In genomic region chr8:87791103-87791502, GRCm38 (mm10) we compare ENCODE assay signal across 14 mouse cellular contexts.
DNase-seq lines count a peak whose midpoint lies in the region; ATAC-seq lines count a peak whose summit lies in the region.
"Had no signal": no experiment of that assay in that cellular context is flagged by ENCODE, and none has a peak within 500 bp of the region (broad histone marks: within the 10 kb centered on the region; RNA-seq: fewer than 3 reads in every experiment).

No protein-coding gene starts in this region.

- no peaks in the 10 kb centered on the region for H3K27me3 ChIP-seq in forebrain, embryonic 10.5 days (ENCODE audit: poor library complexity, severe bottlenecking)
- H3K27me3 ChIP-seq in forebrain, embryonic 14.5 days (replicated peaks; ENCODE audit: control insufficient read depth, insufficient read depth, low read length) = no peaks in the 10 kb centered on the region
- H3K27me3 ChIP-seq in heart, embryonic 16.5 days (ENCODE audit: control insufficient read depth, insufficient read depth, low read length) = no peaks in the 10 kb centered on the region

- 91% methylated on average over 6 of the region's 6 CpGs for WGBS in forebrain, embryonic 10.5 days
- 90% methylated on average over 6 of the region's 6 CpGs for WGBS in forebrain, embryonic 14.5 days
- WGBS in heart, embryonic 16.5 days = 52% methylated on average over 6 of the region's 6 CpGs

- no peak overlapping the region for H3K4me2 ChIP-seq in forebrain, embryonic 14.5 days (ENCODE audit: low read length)
- H3K4me2 ChIP-seq in heart, embryonic 16.5 days (ENCODE audit: low read depth, low read length) = no peak overlapping the region

- no peak for ATAC-seq in forebrain, embryonic 14.5 days
- peak; percentile 55; the same call in 1 of the 2 replicates for ATAC-seq in heart, embryonic 16.5 days (replicated peaks; ENCODE audit: extremely low read depth, insufficient read depth, low FRiP score)
- ATAC-seq in megakaryocyte, adult 5-6 weeks (ENCODE audit: poor library complexity, severe bottlenecking) = no peak
- ATAC-seq: intestine, embryonic 16.5 days had no signal

- peaks cover 5% of the 10 kb centered on the region for H3K36me3 ChIP-seq in forebrain, embryonic 10.5 days (replicated peaks)
- H3K36me3 ChIP-seq in forebrain, embryonic 14.5 days (ENCODE audit: control insufficient read depth, insufficient read depth, low read length) = no peaks in the 10 kb centered on the region
- H3K36me3 ChIP-seq in heart, embryonic 16.5 days (ENCODE audit: control insufficient read depth, insufficient read depth) = no peaks in the 10 kb centered on the region

- no peak overlapping the region for H3K4me3 ChIP-seq in forebrain, embryonic 10.5 days
- no peak overlapping the region for H3K4me3 ChIP-seq in forebrain, embryonic 14.5 days (ENCODE audit: low read depth, low read length)
- no peak overlapping the region for H3K4me3 ChIP-seq in heart, embryonic 16.5 days (ENCODE audit: low read length)
- H3K4me3 ChIP-seq: hindbrain, embryonic 10.5 days had no signal

- H3K9me3 ChIP-seq in forebrain, embryonic 10.5 days = no peaks in the 10 kb centered on the region
- no peaks in the 10 kb centered on the region for H3K9me3 ChIP-seq in forebrain, embryonic 14.5 days (replicated peaks; ENCODE audit: control insufficient read depth, low read length)
- no peaks in the 10 kb centered on the region for H3K9me3 ChIP-seq in heart, embryonic 16.5 days (replicated peaks; ENCODE audit: control insufficient read depth, low read length)
- H3K9me3 ChIP-seq: hindbrain, embryonic 10.5 days had no signal

- DNase-seq in forebrain, embryonic 10.5 days (ENCODE audit: extremely low spot score, low spot score) = no peak
- no peak for DNase-seq in forebrain, embryonic 14.5 days (ENCODE audit: low spot score)
- peak; percentile 43 for DNase-seq in 3134 (ENCODE audit: extremely low read depth, insufficient read length, low spot score)
- DNase-seq in adrenal gland, postnatal 14 days = peak; percentile 39
- DNase-seq in layer of hippocampus, postnatal 36 days = no peak
- DNase-seq in spleen, postnatal 36 days (ENCODE audit: low spot score in 2 of 2) = no peak
- DNase-seq: cerebellum, adult 11 months; kidney, postnatal 25 days; midbrain, embryonic 14.5 days; thymus, adult 2 months had no signal

- 0 out of 2 replicates have a peak overlapping the region, but pooled peaks have one; percentile 20 for H3K27ac ChIP-seq in forebrain, embryonic 10.5 days
- no peak overlapping the region for H3K27ac ChIP-seq in forebrain, embryonic 14.5 days (ENCODE audit: low read depth, low read length)
- H3K27ac ChIP-seq in heart, embryonic 16.5 days (ENCODE audit: low read length) = no peak overlapping the region
- H3K27ac ChIP-seq: hindbrain, embryonic 10.5 days had no signal

- H3K4me1 ChIP-seq in forebrain, embryonic 10.5 days = peaks cover 52% of the 10 kb centered on the region
- peaks cover 9% of the 10 kb centered on the region for H3K4me1 ChIP-seq in forebrain, embryonic 14.5 days (ENCODE audit: control insufficient read depth, insufficient read depth, low read length)
- H3K4me1 ChIP-seq in heart, embryonic 16.5 days (ENCODE audit: control insufficient read depth, insufficient read depth, low read length) = no peaks in the 10 kb centered on the region

- no peak overlapping the region for H3K9ac ChIP-seq in forebrain, embryonic 14.5 days (ENCODE audit: low read length)
- H3K9ac ChIP-seq in heart, embryonic 16.5 days (ENCODE audit: low read length) = no peak overlapping the region

Comparison
In these comparisons a context has a peak if more than half of its experiments do, and no peak if none do; other contexts are left out.
1. DNase-seq: peak in 3134 (single experiment) and adrenal gland, postnatal 14 days (single experiment); none in forebrain, embryonic 10.5 days (single experiment), forebrain, embryonic 14.5 days (single experiment), layer of hippocampus, postnatal 36 days (0 of 2) and spleen, postnatal 36 days (0 of 2).